Mouse (Mus musculus): ENCODE results near the gene Stxbp4. TPM values are rescaled to one million over a fixed set of nuclear protein-coding genes. Genes with fewer than 3 reads are reported as not detected.
A peak's percentile ranks its signal among the peaks of the same experiment; 100 is the strongest.

Stxbp4 gene
- polyA plus RNA-seq, 1 experiment, result 0.44 TPM

- H3K4me3 ChIP-seq (ENCODE audit: low read depth, low read length), result no peak overlapping the region
- H3K36me3 ChIP-seq (ENCODE audit: control insufficient read depth, insufficient read depth, low read length), result peaks cover 26% of the 10 kb centered on the region
- no peak overlapping the region for H3K27ac ChIP-seq (ENCODE audit: insufficient read depth, low read depth, low read length)
- H3K27me3 ChIP-seq (ENCODE audit: control insufficient read depth, insufficient read depth, low read length), result no peaks in the 10 kb centered on the region
- H3K4me1 ChIP-seq (ENCODE audit: control insufficient read depth, insufficient read depth, insufficient read length, low read length), result no peaks in the 10 kb centered on the region
- TF ChIP-seq CTCF (IDR thresholded peaks at IDR 0.05; ENCODE audit: extremely low read depth, insufficient read length, insufficient replicate concordance, low read depth, low read length), result no peak
- no peak for TF ChIP-seq POLR2A (IDR thresholded peaks at IDR 0.05; ENCODE audit: low read depth, low read length)
- WGBS, result 47% methylated on average over 5 of the region's 5 CpGs
These were observed 40.7 kb upstream of the Stxbp4 start for GRCm38 (mm10) chr11:90678582-90678981.

DNA sequence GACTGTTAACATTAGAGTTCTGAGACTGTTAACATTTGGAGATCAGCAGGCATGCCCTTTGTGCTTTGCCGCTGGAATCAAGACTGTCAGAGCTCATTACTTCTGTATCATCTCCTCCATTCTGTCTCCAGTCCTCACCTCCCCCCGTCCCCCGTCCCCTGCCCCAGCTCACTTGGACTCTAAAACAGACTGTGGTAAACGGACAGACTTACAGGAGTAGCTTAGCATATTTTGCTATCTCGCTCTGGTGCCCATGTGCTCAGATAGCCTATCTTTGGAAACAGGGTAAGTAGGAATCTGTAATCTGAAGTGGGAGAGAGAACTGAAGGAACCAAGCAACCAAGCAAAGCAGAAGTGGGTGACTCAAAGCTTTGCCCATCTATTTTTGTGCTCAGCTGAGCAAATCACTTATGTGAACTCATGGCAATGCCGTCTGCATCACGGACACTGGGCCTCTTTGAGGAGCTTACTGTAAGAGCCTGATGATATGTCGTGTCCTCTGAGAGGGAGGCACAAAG is 39.9 kb upstream of the Stxbp4 start:
- Histone ChIP-seq H3K27ac (ENCODE audit: insufficient read depth, low read depth, low read length) (no peak overlapping the region), H3K4me3 (ENCODE audit: low read depth, low read length) (no peak overlapping the region), H3K36me3 (ENCODE audit: control insufficient read depth, insufficient read depth, low read length) (peaks cover 31% of the 10 kb centered on the region), H3K4me1 (ENCODE audit: control insufficient read depth, insufficient read depth, insufficient read length, low read length) (no peaks in the 10 kb centered on the region), H3K27me3 (ENCODE audit: control insufficient read depth, insufficient read depth, low read length) (no peaks in the 10 kb centered on the region)
- WGBS, result 94% methylated on average over 8 of the region's 8 CpGs
- TF ChIP-seq POLR2A (IDR thresholded peaks at IDR 0.05; ENCODE audit: low read depth, low read length), result no peak
- TF ChIP-seq CTCF (IDR thresholded peaks at IDR 0.05; ENCODE audit: extremely low read depth, insufficient read length, insufficient replicate concordance, low read depth, low read length), result no peak

DNA sequence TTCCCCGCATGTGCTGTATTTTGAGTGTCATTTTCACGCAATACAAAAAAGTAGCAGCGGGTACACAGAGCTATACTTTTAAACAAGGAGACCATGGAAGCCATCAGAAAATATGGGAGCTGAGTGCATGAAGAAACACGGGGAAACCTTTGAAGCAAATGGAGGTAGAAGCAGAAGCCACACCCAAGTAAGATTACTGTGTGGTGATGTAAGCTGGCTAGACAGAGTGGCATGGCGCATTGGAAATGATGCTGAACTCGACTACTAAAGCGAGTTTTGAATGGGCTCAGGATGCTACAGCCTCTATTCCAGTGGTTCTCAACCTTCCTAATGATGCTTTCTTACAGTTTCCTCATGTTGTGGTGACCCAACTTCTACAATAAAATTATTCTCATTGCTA is 39.1 kb upstream of the Stxbp4 start:
- H3K36me3 ChIP-seq (ENCODE audit: control insufficient read depth, insufficient read depth, low read length), result peaks cover 29% of the 10 kb centered on the region
- no peaks in the 10 kb centered on the region for H3K27me3 ChIP-seq (ENCODE audit: control insufficient read depth, insufficient read depth, low read length)
- H3K4me3 ChIP-seq (ENCODE audit: low read depth, low read length), result no peak overlapping the region
- 86% methylated on average over 7 of the region's 7 CpGs for WGBS
- no peak for TF ChIP-seq CTCF (IDR thresholded peaks at IDR 0.05; ENCODE audit: extremely low read depth, insufficient read length, insufficient replicate concordance, low read depth, low read length)
- no peak for TF ChIP-seq POLR2A (IDR thresholded peaks at IDR 0.05; ENCODE audit: low read depth, low read length)
- H3K4me1 ChIP-seq (ENCODE audit: control insufficient read depth, insufficient read depth, insufficient read length, low read length), result no peaks in the 10 kb centered on the region
- H3K27ac ChIP-seq (ENCODE audit: insufficient read depth, low read depth, low read length), result no peak overlapping the region

- Histone ChIP-seq H3K27ac (ENCODE audit: insufficient read depth, low read depth, low read length) (no peak overlapping the region), H3K4me1 (ENCODE audit: control insufficient read depth, insufficient read depth, insufficient read length, low read length) (no peaks in the 10 kb centered on the region), H3K4me3 (ENCODE audit: low read depth, low read length) (no peak overlapping the region), H3K27me3 (ENCODE audit: control insufficient read depth, insufficient read depth, low read length) (no peaks in the 10 kb centered on the region), H3K36me3 (ENCODE audit: control insufficient read depth, insufficient read depth, low read length) (peaks cover 23% of the 10 kb centered on the region)
- TF ChIP-seq CTCF (IDR thresholded peaks at IDR 0.05; ENCODE audit: extremely low read depth, insufficient read length, insufficient replicate concordance, low read depth, low read length) (no peak), POLR2A (IDR thresholded peaks at IDR 0.05; ENCODE audit: low read depth, low read length) (no peak)
- WGBS, result 69% methylated on average over 5 of the region's 5 CpGs
These were observed 37.7 kb upstream of the Stxbp4 start for GRCm38 (mm10) chr11:90675479-90676110.

DNA sequence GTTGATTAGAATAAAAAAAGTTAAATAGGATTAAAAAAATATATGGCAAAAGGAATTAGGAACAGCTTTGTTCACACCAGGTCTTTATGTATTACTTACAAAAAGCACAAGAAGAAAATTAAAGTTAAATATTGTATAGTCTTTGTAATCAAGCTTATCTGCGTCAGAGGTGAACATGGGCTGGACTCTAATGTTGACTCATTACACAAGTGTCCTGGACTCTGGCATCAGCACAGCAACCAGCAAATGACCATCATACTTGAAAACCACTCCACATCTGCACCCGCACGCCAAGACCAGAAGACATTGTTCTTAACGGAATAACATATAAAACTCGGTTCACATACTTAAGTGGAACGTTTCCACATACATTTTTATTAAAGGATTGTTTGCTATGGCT is 29.4 kb upstream of the Stxbp4 start:
- peaks cover 27% of the 10 kb centered on the region; the same call in 1 of the 2 replicates for H3K4me1 ChIP-seq (ENCODE audit: control insufficient read depth, insufficient read depth, insufficient read length, low read length)
- H3K27me3 ChIP-seq (ENCODE audit: control insufficient read depth, insufficient read depth, low read length), result no peaks in the 10 kb centered on the region
- TF ChIP-seq CTCF (IDR thresholded peaks at IDR 0.05; ENCODE audit: extremely low read depth, insufficient read length, insufficient replicate concordance, low read depth, low read length) (no peak), POLR2A (IDR thresholded peaks at IDR 0.05; ENCODE audit: low read depth, low read length) (no peak)
- H3K4me3 ChIP-seq (ENCODE audit: low read depth, low read length), result no peak overlapping the region
- 66% methylated on average over 6 of the region's 6 CpGs for WGBS
- H3K27ac ChIP-seq (ENCODE audit: insufficient read depth, low read depth, low read length), result no peak overlapping the region
- peaks cover 10% of the 10 kb centered on the region for H3K36me3 ChIP-seq (ENCODE audit: control insufficient read depth, insufficient read depth, low read length)

- Histone ChIP-seq H3K36me3 (ENCODE audit: control insufficient read depth, insufficient read depth, low read length) (peaks cover 8% of the 10 kb centered on the region; the same call in 1 of the 2 replicates), H3K4me3 (ENCODE audit: low read depth, low read length) (no peak overlapping the region), H3K27ac (ENCODE audit: insufficient read depth, low read depth, low read length) (peak overlapping the region; percentile 99), H3K4me1 (ENCODE audit: control insufficient read depth, insufficient read depth, insufficient read length, low read length) (peaks cover 27% of the 10 kb centered on the region; the same call in 1 of the 2 replicates), H3K27me3 (ENCODE audit: control insufficient read depth, insufficient read depth, low read length) (no peaks in the 10 kb centered on the region)
- WGBS, result 56% methylated on average over 4 of the region's 4 CpGs
- TF ChIP-seq POLR2A (IDR thresholded peaks at IDR 0.05; ENCODE audit: low read depth, low read length) (no peak), CTCF (IDR thresholded peaks at IDR 0.05; ENCODE audit: extremely low read depth, insufficient read length, insufficient replicate concordance, low read depth, low read length) (no peak)
These were observed 29.0 kb upstream of the Stxbp4 start for GRCm38 (mm10) chr11:90666916-90667315.

- H3K27me3 ChIP-seq (ENCODE audit: control insufficient read depth, insufficient read depth, low read length), result no peaks in the 10 kb centered on the region
- H3K27ac ChIP-seq (ENCODE audit: insufficient read depth, low read depth, low read length), result peak overlapping the region; percentile 99
These were observed 28.4 kb upstream of the Stxbp4 start for GRCm38 (mm10) chr11:90666144-90666757.

More at GRCm38 (mm10) chr11:90666144-90666757, 28.4 kb upstream of the Stxbp4 start:
- H3K4me1 ChIP-seq (ENCODE audit: control insufficient read depth, insufficient read depth, insufficient read length, low read length), result peaks cover 27% of the 10 kb centered on the region; the same call in 1 of the 2 replicates
- TF ChIP-seq POLR2A (IDR thresholded peaks at IDR 0.05; ENCODE audit: low read depth, low read length) (no peak), CTCF (IDR thresholded peaks at IDR 0.05; ENCODE audit: extremely low read depth, insufficient read length, insufficient replicate concordance, low read depth, low read length) (no peak)
- 28% methylated on average over 3 of the region's 3 CpGs for WGBS
- H3K36me3 ChIP-seq (ENCODE audit: control insufficient read depth, insufficient read depth, low read length), result peaks cover 14% of the 10 kb centered on the region
- no peak overlapping the region for H3K4me3 ChIP-seq (ENCODE audit: low read depth, low read length)

All from small intestine, adult 2 months (tissue).